Comparison of ENCODE assay signal across 10 mouse cellular contexts in the genomic region with DNA sequence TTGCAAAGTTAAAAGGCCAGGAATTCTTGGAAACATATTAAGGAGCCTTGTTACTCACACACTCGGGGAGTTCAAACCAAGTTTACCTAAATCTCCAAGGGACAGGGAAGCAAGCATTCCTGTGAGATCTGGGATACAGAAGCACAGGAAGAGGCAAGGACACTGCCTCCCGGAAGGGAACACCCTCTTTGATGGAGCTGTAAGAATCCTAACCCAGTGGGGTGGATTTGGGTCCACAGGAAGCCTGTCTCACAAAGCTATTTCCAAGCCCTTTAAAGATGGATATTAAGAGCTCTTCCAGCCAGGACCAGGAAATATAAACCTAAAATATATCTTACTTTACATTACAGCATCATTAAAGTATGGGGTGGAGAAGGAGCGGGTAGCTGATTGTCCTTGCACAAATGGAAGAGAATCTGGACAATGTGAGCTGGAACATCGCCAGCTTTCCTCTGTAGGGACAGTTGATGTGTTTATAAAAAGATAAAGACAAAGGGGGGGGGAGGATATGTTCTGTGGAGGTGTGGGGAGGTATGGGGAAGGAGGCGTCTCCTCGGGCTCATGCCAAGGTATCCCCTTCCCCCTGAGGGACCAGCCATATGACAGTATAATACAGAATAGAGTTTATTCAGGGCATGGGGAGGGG. TPM values are rescaled to one million over a fixed set of nuclear protein-coding genes. Genes with fewer than 3 reads are reported as not detected.
DNase-seq lines count a peak whose midpoint lies in the region.
"Had no signal": no experiment of that assay in that cellular context is flagged by ENCODE, and none has a peak within 500 bp of the region (broad histone marks: within the 10 kb centered on the region; RNA-seq: fewer than 3 reads in every experiment).

No protein-coding gene starts in this region.

- peak; percentile 21 to 29 for DNase-seq in cerebellum, postnatal 14 days
- no peak for DNase-seq in cerebellum, adult 9-11 months
- DNase-seq in testis, postnatal 10 days (ENCODE audit: low spot score), result peak; percentile 50
- DNase-seq in testis, postnatal 14 days (ENCODE audit: low spot score), result no peak
- DNase-seq in kidney, postnatal 25 days, result peak; percentile 59
- DNase-seq in layer of hippocampus, postnatal 10 days (ENCODE audit: low spot score in 2 of 2), result no peak
- DNase-seq in thymus, postnatal 4 days, result no peak
- DNase-seq in embryo, embryonic 9.5 days (ENCODE audit: extremely low spot score), result no peak
- DNase-seq: B cell, adult 2 months; liver, postnatal 0 days had no signal

RNA-seq across cellular contexts. Expression of gene Gab1, which starts 28.1 kb away (rescaled TPM):
- 10 to 100 TPM; 17.4 to 18.6 TPM for total RNA-seq in layer of hippocampus, postnatal 10 days (2021)

Comparison
In these comparisons a context has a peak if more than half of its experiments do, and no peak if none do; other contexts are left out.
1. DNase-seq: peak in cerebellum, postnatal 14 days (2 of 2), testis, postnatal 10 days (single experiment) and kidney, postnatal 25 days (2 of 2); none in cerebellum, adult 9-11 months (single experiment), testis, postnatal 14 days (single experiment), layer of hippocampus, postnatal 10 days (0 of 2), thymus, postnatal 4 days (single experiment) and embryo, embryonic 9.5 days (single experiment).